Mouse (Mus musculus): ENCODE data around the gene Slc38a10. TPM values are rescaled to one million over a fixed set of nuclear protein-coding genes. Genes with fewer than 3 reads are reported as not detected.

The Slc38a10 gene
- polyA plus RNA-seq, 1 experiment from 2014 or later, result 118 TPM

- Histone ChIP-seq H3K4me1 (ENCODE audit: control insufficient read depth, insufficient read depth, low read length) (no peaks in the 10 kb centered on the region), H3K9ac (ENCODE audit: low read depth, low read length) (no peak overlapping the region), H3K4me3 (ENCODE audit: low read depth, low read length) (no peak overlapping the region), H3K27me3 (ENCODE audit: control insufficient read depth, insufficient read depth, low read depth, low read length) (no peaks in the 10 kb centered on the region), H3K27ac (ENCODE audit: low read length) (no peak overlapping the region), H3K36me3 (ENCODE audit: control insufficient read depth, insufficient read depth, low read length) (peaks cover 16% of the 10 kb centered on the region; the same call in 1 of the 2 replicates), H3K4me2 (ENCODE audit: low read length) (no peak overlapping the region), H3K9me3 (replicated peaks; ENCODE audit: control insufficient read depth, low read length, poor library complexity, severe bottlenecking) (no peaks in the 10 kb centered on the region)
- no peak for ATAC-seq
- WGBS, result 87% methylated on average over 8 of the region's 8 CpGs
Measured at GRCm38 (mm10) chr11:120136195-120136594, 15.0 kb downstream of the Slc38a10 start.

DNA sequence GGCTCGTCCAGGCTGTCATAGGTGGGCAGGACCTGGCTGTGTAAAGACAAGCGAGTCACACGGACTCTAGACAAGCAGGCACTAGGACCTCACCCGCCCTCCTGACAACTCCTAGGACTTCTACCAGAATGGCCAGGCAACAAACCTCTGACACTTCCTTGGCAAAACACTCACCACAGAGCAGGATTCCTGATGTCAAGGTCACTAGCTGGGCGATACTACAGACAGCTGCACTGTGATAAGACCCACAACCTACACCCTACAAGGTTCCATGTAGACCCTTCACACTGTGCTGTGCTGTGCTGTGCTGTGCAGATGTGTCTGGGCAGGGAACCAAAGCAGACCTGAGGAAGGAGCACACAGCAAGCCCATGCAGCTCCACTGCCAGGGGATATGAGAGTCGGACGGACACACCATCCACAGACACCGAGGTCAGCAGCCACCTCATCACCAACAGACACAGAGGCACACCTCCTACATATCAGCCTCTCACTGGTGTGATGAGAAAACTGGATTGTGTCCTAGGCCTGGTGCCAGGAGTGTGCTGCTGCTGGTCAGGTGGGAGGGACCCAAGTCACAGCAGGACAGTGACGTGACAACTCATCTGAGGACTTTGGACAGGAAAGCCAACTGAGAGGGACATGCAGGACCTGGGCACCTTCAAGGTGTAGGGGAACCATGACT lies 16.2 kb downstream of the Slc38a10 start:
- Histone ChIP-seq H3K27me3 (ENCODE audit: control insufficient read depth, insufficient read depth, low read depth, low read length) (no peaks in the 10 kb centered on the region), H3K27ac (ENCODE audit: low read length) (no peak overlapping the region), H3K9ac (ENCODE audit: low read depth, low read length) (no peak overlapping the region), H3K4me1 (ENCODE audit: control insufficient read depth, insufficient read depth, low read length) (no peaks in the 10 kb centered on the region), H3K4me3 (ENCODE audit: low read depth, low read length) (no peak overlapping the region), H3K4me2 (ENCODE audit: low read length) (no peak overlapping the region), H3K36me3 (ENCODE audit: control insufficient read depth, insufficient read depth, low read length) (peaks cover 12% of the 10 kb centered on the region; the same call in 1 of the 2 replicates), H3K9me3 (replicated peaks; ENCODE audit: control insufficient read depth, low read length, poor library complexity, severe bottlenecking) (no peaks in the 10 kb centered on the region)
- WGBS, result 96% methylated on average over 9 of the region's 9 CpGs
- no peak for ATAC-seq

- Histone ChIP-seq H3K36me3 (ENCODE audit: control insufficient read depth, insufficient read depth, low read length) (peaks cover 12% of the 10 kb centered on the region; the same call in 1 of the 2 replicates), H3K4me3 (ENCODE audit: low read depth, low read length) (no peak overlapping the region), H3K9ac (ENCODE audit: low read depth, low read length) (no peak overlapping the region), H3K27ac (ENCODE audit: low read length) (no peak overlapping the region), H3K4me1 (ENCODE audit: control insufficient read depth, insufficient read depth, low read length) (no peaks in the 10 kb centered on the region), H3K27me3 (ENCODE audit: control insufficient read depth, insufficient read depth, low read depth, low read length) (no peaks in the 10 kb centered on the region), H3K9me3 (replicated peaks; ENCODE audit: control insufficient read depth, low read length, poor library complexity, severe bottlenecking) (no peaks in the 10 kb centered on the region), H3K4me2 (ENCODE audit: low read length) (no peak overlapping the region)
- ATAC-seq, result no peak
- 96% methylated on average over 5 of the region's 5 CpGs for WGBS
Measured at GRCm38 (mm10) chr11:120134148-120134547, 17.0 kb downstream of the Slc38a10 start.

DNA sequence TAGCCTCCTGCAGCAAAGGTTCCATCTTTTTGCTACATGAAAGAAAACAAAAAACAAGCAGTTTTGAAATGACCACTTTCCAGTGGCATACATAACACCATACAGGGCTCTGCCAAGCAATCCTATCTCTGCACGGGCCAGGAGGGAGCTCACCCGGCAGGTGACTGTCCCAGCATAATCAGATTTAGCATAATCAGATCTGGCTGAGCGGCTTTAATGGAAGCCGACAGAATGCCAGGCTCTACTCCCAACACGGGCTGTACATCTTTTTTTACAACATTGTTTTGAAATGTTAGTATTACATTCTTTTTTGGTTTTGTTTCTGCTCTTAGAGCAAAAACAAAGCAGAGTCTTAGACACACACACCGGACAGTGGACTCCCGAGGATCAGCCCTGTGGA lies 21.9 kb downstream of the Slc38a10 start:
- no peak for ATAC-seq
- 59% methylated on average over 7 of the region's 7 CpGs for WGBS
- H3K36me3 ChIP-seq (ENCODE audit: control insufficient read depth, insufficient read depth, low read length), result peaks cover 21% of the 10 kb centered on the region
- no peaks in the 10 kb centered on the region for H3K4me1 ChIP-seq (ENCODE audit: control insufficient read depth, insufficient read depth, low read length)
- no peaks in the 10 kb centered on the region for H3K27me3 ChIP-seq (ENCODE audit: control insufficient read depth, insufficient read depth, low read depth, low read length)
- H3K27ac ChIP-seq (ENCODE audit: low read length), result no peak overlapping the region
- no peak overlapping the region for H3K9ac ChIP-seq (ENCODE audit: low read depth, low read length)
- no peak overlapping the region for H3K4me2 ChIP-seq (ENCODE audit: low read length)
- no peak overlapping the region for H3K4me3 ChIP-seq (ENCODE audit: low read depth, low read length)
- no peaks in the 10 kb centered on the region for H3K9me3 ChIP-seq (replicated peaks; ENCODE audit: control insufficient read depth, low read length, poor library complexity, severe bottlenecking)

GRCm38 (mm10) chr11:120126845-120127244 lies 24.3 kb downstream of the Slc38a10 start:
- Histone ChIP-seq H3K4me3 (ENCODE audit: low read depth, low read length) (no peak overlapping the region), H3K27ac (ENCODE audit: low read length) (no peak overlapping the region), H3K4me1 (ENCODE audit: control insufficient read depth, insufficient read depth, low read length) (no peaks in the 10 kb centered on the region), H3K4me2 (ENCODE audit: low read length) (no peak overlapping the region), H3K36me3 (ENCODE audit: control insufficient read depth, insufficient read depth, low read length) (peaks cover 18% of the 10 kb centered on the region), H3K27me3 (ENCODE audit: control insufficient read depth, insufficient read depth, low read depth, low read length) (no peaks in the 10 kb centered on the region), H3K9me3 (replicated peaks; ENCODE audit: control insufficient read depth, low read length, poor library complexity, severe bottlenecking) (no peaks in the 10 kb centered on the region), H3K9ac (ENCODE audit: low read depth, low read length) (no peak overlapping the region)
- WGBS, result 86% methylated on average over 2 of the region's 2 CpGs
- no peak for ATAC-seq

GRCm38 (mm10) chr11:120122126-120122525 lies 29.0 kb downstream of the Slc38a10 start:
- Histone ChIP-seq H3K9me3 (replicated peaks; ENCODE audit: control insufficient read depth, low read length, poor library complexity, severe bottlenecking) (no peaks in the 10 kb centered on the region), H3K4me2 (ENCODE audit: low read length) (no peak overlapping the region), H3K9ac (ENCODE audit: low read depth, low read length) (no peak overlapping the region), H3K4me3 (ENCODE audit: low read depth, low read length) (no peak overlapping the region), H3K4me1 (ENCODE audit: control insufficient read depth, insufficient read depth, low read length) (no peaks in the 10 kb centered on the region; the same call in 1 of the 2 replicates), H3K27me3 (ENCODE audit: control insufficient read depth, insufficient read depth, low read depth, low read length) (no peaks in the 10 kb centered on the region), H3K36me3 (ENCODE audit: control insufficient read depth, insufficient read depth, low read length) (peaks cover 6% of the 10 kb centered on the region; the same call in 1 of the 2 replicates), H3K27ac (ENCODE audit: low read length) (no peak overlapping the region)
- WGBS, result 86% methylated on average over 12 of the region's 12 CpGs
- ATAC-seq, result no peak

DNA sequence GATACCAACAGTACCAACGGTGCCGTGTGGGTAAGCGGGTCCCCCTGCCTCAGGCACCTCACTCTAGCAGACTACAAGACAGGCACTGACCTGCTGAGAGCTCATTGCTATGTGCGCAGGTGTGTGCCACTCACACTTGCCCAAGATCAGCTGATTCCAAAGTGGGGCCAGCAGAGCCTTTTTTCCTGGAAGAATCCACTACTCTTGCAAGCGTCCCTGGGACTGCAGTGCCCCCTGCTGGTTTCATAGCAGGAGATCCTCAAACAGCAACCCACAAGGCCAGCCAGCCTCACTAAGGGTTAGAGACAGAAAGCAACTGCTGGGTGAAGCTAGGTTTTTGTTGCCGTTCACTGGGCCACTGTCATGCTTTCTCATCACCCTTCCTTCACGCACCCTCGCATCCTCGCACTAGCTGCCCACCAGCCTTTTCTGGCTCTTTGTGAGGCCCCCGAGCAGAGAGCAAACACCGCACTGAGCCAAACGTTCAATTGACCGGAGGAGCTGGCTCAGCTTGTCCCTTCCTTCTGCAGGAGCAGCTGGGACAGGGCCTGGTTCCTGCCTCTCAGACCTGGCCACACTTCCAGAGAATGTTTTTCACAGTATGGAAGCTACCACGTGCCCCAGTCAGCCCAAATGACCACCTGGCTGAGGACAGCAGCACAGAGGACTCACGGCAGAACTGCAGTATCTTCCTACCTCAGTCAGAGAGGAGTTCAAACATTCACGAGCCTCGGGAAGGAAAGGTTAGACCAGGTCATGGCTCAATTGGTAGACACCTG lies 30.3 kb downstream of the Slc38a10 start:
- ATAC-seq, result no peak
- H3K4me1 ChIP-seq (ENCODE audit: control insufficient read depth, insufficient read depth, low read length), result no peaks in the 10 kb centered on the region; the same call in 1 of the 2 replicates
- no peaks in the 10 kb centered on the region for H3K9me3 ChIP-seq (replicated peaks; ENCODE audit: control insufficient read depth, low read length, poor library complexity, severe bottlenecking)
- peaks cover 3% of the 10 kb centered on the region; the same call in 1 of the 2 replicates for H3K36me3 ChIP-seq (ENCODE audit: control insufficient read depth, insufficient read depth, low read length)
- no peaks in the 10 kb centered on the region for H3K27me3 ChIP-seq (ENCODE audit: control insufficient read depth, insufficient read depth, low read depth, low read length)
- no peak overlapping the region for H3K9ac ChIP-seq (ENCODE audit: low read depth, low read length)
- H3K4me2 ChIP-seq (ENCODE audit: low read length), result no peak overlapping the region
- 82% methylated on average over 17 of the region's 17 CpGs for WGBS
- no peak overlapping the region for H3K27ac ChIP-seq (ENCODE audit: low read length)
- no peak overlapping the region for H3K4me3 ChIP-seq (ENCODE audit: low read depth, low read length)

DNA sequence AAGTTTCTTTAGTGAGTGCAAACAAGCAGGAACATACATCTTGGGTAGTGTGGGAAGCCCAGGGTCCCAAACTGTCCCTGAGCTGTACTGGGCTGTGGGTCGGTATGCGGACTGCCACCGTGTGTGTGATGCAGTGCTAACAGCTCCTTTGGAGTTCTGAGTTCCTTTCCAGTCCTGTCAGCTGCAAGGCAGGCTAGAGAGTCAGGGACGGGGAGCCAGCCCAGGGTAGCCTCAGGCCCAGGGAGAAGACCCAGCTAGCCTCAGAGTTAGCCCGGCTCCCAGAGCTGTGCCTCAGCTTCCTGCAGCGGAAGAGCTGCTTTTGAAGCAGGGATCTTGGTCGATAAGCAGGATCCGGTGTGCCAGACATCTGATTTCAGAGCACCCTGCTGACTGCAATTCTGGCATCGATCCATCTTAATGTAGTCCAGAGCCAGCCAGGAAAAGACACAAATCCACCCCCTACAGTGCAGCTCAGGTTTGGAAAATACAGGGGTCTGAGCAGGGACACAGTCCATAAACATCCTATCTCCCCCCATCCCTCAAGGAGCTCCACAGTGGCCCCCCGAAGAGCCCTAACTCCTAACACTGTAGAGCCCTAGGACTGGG lies 31.1 kb downstream of the Slc38a10 start:
- H3K9ac ChIP-seq (ENCODE audit: low read depth, low read length), result peak overlapping the region; percentile 28; the same call in 1 of the 2 replicates

More for the DNA sequence above, 31.1 kb downstream of the Slc38a10 start:
- Histone ChIP-seq H3K9me3 (replicated peaks; ENCODE audit: control insufficient read depth, low read length, poor library complexity, severe bottlenecking) (no peaks in the 10 kb centered on the region), H3K4me2 (ENCODE audit: low read length) (no peak overlapping the region), H3K4me1 (ENCODE audit: control insufficient read depth, insufficient read depth, low read length) (no peaks in the 10 kb centered on the region; the same call in 1 of the 2 replicates), H3K36me3 (ENCODE audit: control insufficient read depth, insufficient read depth, low read length) (0 out of 2 replicates have a peak, but pooled peaks cover 8% of the 10 kb centered on the region), H3K4me3 (ENCODE audit: low read depth, low read length) (no peak overlapping the region), H3K27ac (ENCODE audit: low read length) (no peak overlapping the region), H3K27me3 (ENCODE audit: control insufficient read depth, insufficient read depth, low read depth, low read length) (no peaks in the 10 kb centered on the region)
- ATAC-seq, result no peak
- WGBS, result 74% methylated on average over 10 of the region's 10 CpGs

Measured in midbrain, embryonic 16.5 days (tissue).